8 mouse cellular contexts compared by ENCODE assay signal in the genomic region with DNA sequence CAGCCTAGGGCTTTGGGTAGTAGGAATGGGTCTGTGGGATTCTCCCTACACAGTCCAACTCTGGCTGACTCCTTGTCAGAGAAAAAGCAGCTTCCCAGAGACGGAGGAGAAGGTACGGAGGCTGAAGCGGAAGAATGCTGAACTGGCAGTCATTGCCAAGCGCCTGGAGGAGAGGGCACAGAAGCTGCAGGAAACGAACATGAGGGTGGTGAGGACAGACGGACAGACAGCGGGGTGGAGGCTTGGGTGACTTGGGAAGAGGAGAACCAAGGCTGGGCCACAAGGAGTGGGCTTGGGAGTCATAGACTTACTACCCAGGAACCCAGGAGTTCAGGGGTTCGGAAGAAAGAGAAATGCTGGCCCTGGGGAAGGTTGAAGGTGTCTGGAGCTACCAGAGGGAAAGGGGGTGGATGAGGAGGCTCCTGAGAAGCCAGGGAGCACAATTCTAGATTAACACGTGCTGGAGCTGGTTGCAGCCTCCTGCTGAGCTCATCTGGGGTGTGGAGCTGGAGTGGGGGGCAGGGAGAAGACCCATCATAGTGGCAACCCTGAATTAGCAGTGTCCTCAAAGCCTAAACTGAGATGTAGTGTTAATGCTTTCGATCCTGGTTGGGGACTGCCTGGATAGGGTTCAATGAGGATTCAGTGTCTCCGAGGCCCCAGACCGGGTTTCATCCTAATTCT. TPM values are rescaled to one million over a fixed set of nuclear protein-coding genes. Genes with fewer than 3 reads are reported as not detected.
DNase-seq lines count a peak whose midpoint lies in the region; ATAC-seq lines count a peak whose summit lies in the region.
"Had no signal": no experiment of that assay in that cellular context is flagged by ENCODE, and none has a peak within 500 bp of the region (broad histone marks: within the 10 kb centered on the region; RNA-seq: fewer than 3 reads in every experiment).

No protein-coding gene starts in this region.

- H3K4me1 ChIP-seq in megakaryocyte, embryonic 14.5 days = peaks cover 71% of the 10 kb centered on the region
- peaks cover 54% of the 10 kb centered on the region for H3K4me1 ChIP-seq in forebrain, embryonic 15.5 days
- peaks cover 15% of the 10 kb centered on the region for H3K4me1 ChIP-seq in limb, embryonic 15.5 days

- peak overlapping the region; percentile 61 for H3K27ac ChIP-seq in forebrain, embryonic 15.5 days (replicated peaks)
- no peak overlapping the region for H3K27ac ChIP-seq in limb, embryonic 15.5 days
- H3K27ac ChIP-seq: embryonic facial prominence, embryonic 13.5 days had no signal

- H3K9me3 ChIP-seq in megakaryocyte, embryonic 14.5 days = no peaks in the 10 kb centered on the region
- H3K9me3 ChIP-seq in forebrain, embryonic 15.5 days = no peaks in the 10 kb centered on the region
- H3K9me3 ChIP-seq in limb, embryonic 15.5 days = no peaks in the 10 kb centered on the region
- H3K9me3 ChIP-seq: embryonic facial prominence, embryonic 13.5 days had no signal

- H3K4me2 ChIP-seq in forebrain, embryonic 15.5 days (replicated peaks) = peak overlapping the region; percentile 95
- H3K4me2 ChIP-seq in limb, embryonic 15.5 days = peak overlapping the region; percentile 93; the same call in 1 of the 2 replicates

- H3K4me3 ChIP-seq in megakaryocyte, embryonic 14.5 days (replicated peaks) = peak overlapping the region; percentile 3
- peak overlapping the region; percentile 68 for H3K4me3 ChIP-seq in forebrain, embryonic 15.5 days
- no peak overlapping the region for H3K4me3 ChIP-seq in limb, embryonic 15.5 days

- peak overlapping the region; percentile 82 for H3K9ac ChIP-seq in forebrain, embryonic 15.5 days (replicated peaks)
- H3K9ac ChIP-seq in limb, embryonic 15.5 days = no peak overlapping the region

- peaks cover 36% of the 10 kb centered on the region for H3K27me3 ChIP-seq in megakaryocyte, embryonic 14.5 days (replicated peaks)
- H3K27me3 ChIP-seq in forebrain, embryonic 15.5 days = no peaks in the 10 kb centered on the region; the same call in 1 of the 2 replicates
- peaks cover 91% of the 10 kb centered on the region for H3K27me3 ChIP-seq in limb, embryonic 15.5 days
- no peaks in the 10 kb centered on the region; the same call in 1 of the 2 replicates for H3K27me3 ChIP-seq in splenic B cell, adult 2 months (ENCODE audit: control insufficient read depth, insufficient read depth, low read length, poor library complexity, severe bottlenecking)

- 41% methylated on average over 12 of the region's 12 CpGs for WGBS in forebrain, embryonic 15.5 days
- 44% methylated on average over 12 of the region's 12 CpGs for WGBS in limb, embryonic 15.5 days

- no peak for ATAC-seq in megakaryocyte, adult 5-6 weeks (ENCODE audit: poor library complexity, severe bottlenecking)
- no peak for ATAC-seq in forebrain, embryonic 15.5 days (replicated peaks)
- no peak for ATAC-seq in limb, embryonic 15.5 days (ENCODE audit: insufficient number of reproducible peaks, low FRiP score, low TSS enrichment, low read depth)

- H3K36me3 ChIP-seq in megakaryocyte, embryonic 14.5 days (replicated peaks; ENCODE audit: low read length) = peaks cover 75% of the 10 kb centered on the region
- 0 out of 2 replicates have a peak, but pooled peaks cover 3% of the 10 kb centered on the region for H3K36me3 ChIP-seq in forebrain, embryonic 15.5 days
- no peaks in the 10 kb centered on the region for H3K36me3 ChIP-seq in limb, embryonic 15.5 days
- peaks cover 5% of the 10 kb centered on the region; the same call in 1 of the 2 replicates for H3K36me3 ChIP-seq in splenic B cell, adult 2 months (ENCODE audit: control insufficient read depth, insufficient read depth, low read length, poor library complexity, severe bottlenecking)
- H3K36me3 ChIP-seq: embryonic facial prominence, embryonic 13.5 days had no signal

- peak; percentile 35 for DNase-seq in splenic B cell, adult 2 months (ENCODE audit: low read depth, low spot score)
- DNase-seq in gastrocnemius, postnatal 25 days = no peak
- no peak for DNase-seq in adrenal gland, postnatal 4 days (ENCODE audit: low spot score in 2 of 2)

RNA-seq across cellular contexts. Expression of a gene that starts 2.5 kb away (rescaled TPM):
- polyA plus RNA-seq in megakaryocyte, embryonic 14.5 days (2012; ENCODE audit: insufficient read depth, low replicate concordance) = 12.9 and 13.9 TPM in 2 replicates
- total RNA-seq in megakaryocyte, adult 5-6 weeks (2015) = 5.4 and 8.0 TPM in 2 replicates
- 6.1 and 8.6 TPM in 2 replicates for total RNA-seq in megakaryocyte, adult 5-6 weeks (2017)
- polyA plus RNA-seq in forebrain, embryonic 15.5 days (2015; fragmentation: Nextera tagmentation; extraction: Ambion mirVana) = 30.3 and 31.8 TPM in 2 replicates
- 1.4 and 1.5 TPM in 2 replicates for polyA plus RNA-seq in limb, embryonic 15.5 days (2015; fragmentation: Nextera tagmentation; extraction: Ambion mirVana)
- total RNA-seq in gastrocnemius, postnatal 25 days (2021) = under 1 TPM in 1 of 2 experiments, not detected in 1; 0.08 TPM
- 1 to 10 TPM; 6.4 to 7.6 TPM for total RNA-seq in adrenal gland, postnatal 4 days (2021)

RNA-seq across cellular contexts. Expression of a gene that starts 25.5 kb away (rescaled TPM):
- 5.6 and 15.5 TPM in 2 replicates for polyA plus RNA-seq in megakaryocyte, embryonic 14.5 days (2012; ENCODE audit: insufficient read depth, low replicate concordance)
- total RNA-seq in megakaryocyte, adult 5-6 weeks (2015) = 200 and 205 TPM in 2 replicates
- total RNA-seq in megakaryocyte, adult 5-6 weeks (2017) = 58.9 and 59.0 TPM in 2 replicates
- 160 and 164 TPM in 2 replicates for polyA plus RNA-seq in forebrain, embryonic 15.5 days (2015; fragmentation: Nextera tagmentation; extraction: Ambion mirVana)
- 135 and 155 TPM in 2 replicates for polyA plus RNA-seq in limb, embryonic 15.5 days (2015; fragmentation: Nextera tagmentation; extraction: Ambion mirVana)
- total RNA-seq in gastrocnemius, postnatal 25 days (2021) = 10 to 100 TPM; 31.6 to 31.7 TPM
- 10 to 100 TPM; 88.2 to 89.0 TPM for total RNA-seq in adrenal gland, postnatal 4 days (2021)

RNA-seq across cellular contexts. Expression of a gene that starts 30.5 kb away (rescaled TPM):
- polyA plus RNA-seq in megakaryocyte, embryonic 14.5 days (2012; ENCODE audit: insufficient read depth, low replicate concordance) = 30.8 and 297 TPM in 2 replicates
- 284 and 331 TPM in 2 replicates for total RNA-seq in megakaryocyte, adult 5-6 weeks (2015)
- 235 and 273 TPM in 2 replicates for total RNA-seq in megakaryocyte, adult 5-6 weeks (2017)
- 0.18 and 0.27 TPM in 2 replicates for polyA plus RNA-seq in forebrain, embryonic 15.5 days (2015; fragmentation: Nextera tagmentation; extraction: Ambion mirVana)
- 1.1 and 1.5 TPM in 2 replicates for polyA plus RNA-seq in limb, embryonic 15.5 days (2015; fragmentation: Nextera tagmentation; extraction: Ambion mirVana)
- not detected for total RNA-seq in gastrocnemius, postnatal 25 days (2021)
- 10 to 100 TPM in 1 of 2 experiments, 1 to 10 TPM in 1; 2.8 to 12.9 TPM for total RNA-seq in adrenal gland, postnatal 4 days (2021)

Comparison
In these comparisons a context has a peak if more than half of its experiments do, and no peak if none do; other contexts are left out.
1. RNA of a gene that starts 2.5 kb away (total RNA-seq): 5.4 to 8.6 TPM in megakaryocyte, adult 5-6 weeks and 6.4 to 7.6 TPM in adrenal gland, postnatal 4 days; 0.08 TPM in gastrocnemius, postnatal 25 days; every median in the first group is over 4 times any median in the second.
2. RNA of a gene that starts 30.5 kb away (total RNA-seq): 235 to 331 TPM in megakaryocyte, adult 5-6 weeks; 2.8 to 12.9 TPM in adrenal gland, postnatal 4 days and not detected in gastrocnemius, postnatal 25 days; every median in the first group is over 10 times any median in the second.